Mouse (Mus musculus) embryonic facial prominence, embryonic 14.5 days (tissue): Measurements from ENCODE around the gene Olfr786. TPM values are rescaled to one million over a fixed set of nuclear protein-coding genes. Genes with fewer than 3 reads are reported as not detected.

Source experiments
- ATAC-seq: fragments of 200-750 bp; cut with Nextera tagmentation; 2 replicates; pipeline ENCODE4 v1.8.0; 2017; ENCODE audit warnings: low read depth, moderate number of reproducible peaks, moderate TSS enrichment
- DNase-seq: peaks from one replicate; pipeline ENCODE4 v3.0.0-alpha.2; 2015; ENCODE audit warnings: low spot score
- H3K27ac ChIP-seq: fragments of 300-500 bp; sonication (generic); replicated peaks from 2 replicates; pipeline ENCODE4 v1.5.1; 2014; ENCODE audit warnings: low read depth, mild to moderate bottlenecking, low read length, moderate library complexity
- H3K27me3 ChIP-seq: fragments of 300-500 bp; sonication (generic); replicated peaks from 2 replicates; pipeline ENCODE4 v1.6.1; 2014; ENCODE audit warnings: low read length; ENCODE audit not compliant: control insufficient read depth, insufficient read depth
- H3K36me3 ChIP-seq: fragments of 300-500 bp; sonication (generic); 2 replicates; pipeline ENCODE4 v1.6.1; 2014; ENCODE audit warnings: low read length, mixed read lengths; ENCODE audit not compliant: control insufficient read depth, insufficient read depth
- H3K4me1 ChIP-seq: fragments of 300-500 bp; sonication (generic); 2 replicates; pipeline ENCODE4 v1.6.1; 2014; ENCODE audit warnings: antibody characterized with exemption, low read length; ENCODE audit not compliant: control insufficient read depth, insufficient read depth
- H3K4me2 ChIP-seq: fragments of 300-500 bp; sonication (generic); 2 replicates; pipeline ENCODE4 v1.6.1; 2014; ENCODE audit warnings: low read depth, mild to moderate bottlenecking, low read length, moderate library complexity, mixed read lengths
- H3K4me3 ChIP-seq: fragments of 300-500 bp; sonication (generic); 2 replicates; pipeline ENCODE4 v1.5.1; 2014; ENCODE audit warnings: low read depth, mild to moderate bottlenecking, low read length
- H3K9ac ChIP-seq: fragments of 300-500 bp; sonication (generic); 2 replicates; pipeline ENCODE4 v1.6.1; 2014; ENCODE audit warnings: low read depth, mild to moderate bottlenecking, low read length, moderate library complexity, mixed read lengths
- H3K9me3 ChIP-seq: fragments of 300-500 bp; sonication (generic); 2 replicates; pipeline ENCODE4 v1.6.1; 2016; ENCODE audit warnings: low read length; ENCODE audit not compliant: control insufficient read depth
- WGBS: fragments of 180-500 bp; shearing (Covaris S2); extraction: QIAGEN DNeasy Blood & Tissue Kit; methylation state at CpG from one replicate; pipeline ENCODE4 v1.1.7; 2014; 5-methylcytosine and 5-hydroxymethylcytosine counted together
- polyA plus RNA-seq: library from polyadenylated mRNA; unstranded; fragments of >200 nt; fragmentation: Nextera tagmentation; extraction: Ambion mirVana; gene quantifications from 2 replicates; pipeline ENCODE4 v1.2.1, GENCODE M21; 2014

The Olfr786 gene
- not detected in 2 replicates for polyA plus RNA-seq

GRCm38 (mm10) chr10:129427006-129427405 is at the start of gene Olfr786:
Olfr786 (plus strand) TSS chr10:129427306.
- H3K4me1 ChIP-seq, result no peaks in the 10 kb centered on the region
- H3K4me3 ChIP-seq, result no peak within 1 kb of the TSS
- no peaks in the 10 kb centered on the region for H3K27me3 ChIP-seq
- no peak within 1 kb of the TSS for H3K27ac ChIP-seq
- H3K36me3 ChIP-seq, result no peaks in the 10 kb centered on the region
- no peak within 1 kb of the TSS for H3K9ac ChIP-seq
- no peak for DNase-seq
- ATAC-seq, result no peak
- H3K9me3 ChIP-seq, result no peaks in the 10 kb centered on the region
- H3K4me2 ChIP-seq, result no peak within 1 kb of the TSS

DNA sequence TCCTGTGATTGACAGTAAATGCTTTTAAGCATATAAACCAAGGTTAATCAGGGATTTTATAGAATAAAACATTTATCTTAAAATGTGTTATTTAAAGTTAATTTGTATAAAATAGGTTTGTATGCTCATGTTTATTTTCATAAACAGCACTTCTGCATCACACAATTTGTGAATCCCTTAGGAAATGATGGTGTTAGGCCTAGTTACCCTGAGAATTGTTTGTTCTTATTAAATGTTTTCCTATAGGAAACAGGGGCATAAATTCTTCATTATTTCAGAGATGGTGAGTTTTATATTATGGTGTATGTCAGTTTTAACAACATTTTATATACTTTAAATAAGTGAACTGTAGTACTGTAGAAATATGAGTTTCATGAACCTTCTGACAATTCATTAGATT is 43.3 kb upstream of the Olfr786 start, which contains the start of gene Olfr784:
TSS of gene Olfr784 (plus strand) at position 301 of the 400 bp plus-strand sequence.
- Histone ChIP-seq H3K9me3 (no peaks in the 10 kb centered on the region), H3K27ac (no peak within 1 kb of the TSS), H3K36me3 (no peaks in the 10 kb centered on the region), H3K4me1 (no peaks in the 10 kb centered on the region), H3K4me3 (no peak within 1 kb of the TSS), H3K4me2 (no peak within 1 kb of the TSS), H3K27me3 (no peaks in the 10 kb centered on the region), H3K9ac (no peak within 1 kb of the TSS)
- ATAC-seq (no peak), DNase-seq (no peak)

DNA sequence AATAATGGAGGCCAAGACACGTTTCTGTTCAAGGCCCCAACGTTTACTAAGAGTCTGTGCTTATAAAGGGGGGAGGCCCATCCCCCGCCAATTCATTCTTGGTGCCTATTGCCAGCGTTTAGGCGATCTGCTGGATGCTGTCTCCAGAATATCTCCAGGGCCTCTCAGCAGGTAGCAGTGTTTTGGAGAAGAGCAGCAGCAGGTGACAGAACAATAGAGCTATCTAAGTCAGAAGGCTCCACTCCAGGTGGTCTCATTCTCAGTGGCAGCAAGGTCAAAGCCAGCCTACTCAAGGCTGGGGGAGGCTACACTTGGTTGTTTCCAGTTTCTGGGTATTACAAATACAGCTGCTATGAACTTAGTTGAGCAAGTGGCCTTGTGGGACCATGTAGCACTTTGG is 26.2 kb upstream of the Olfr786 start:
- ATAC-seq (no peak), DNase-seq (no peak)
- H3K9me3 ChIP-seq, result 0 out of 2 replicates have a peak, but pooled peaks cover 3% of the 10 kb centered on the region
- H3K9ac ChIP-seq, result no peak overlapping the region
- H3K4me1 ChIP-seq, result no peaks in the 10 kb centered on the region
- no peaks in the 10 kb centered on the region for H3K27me3 ChIP-seq
- 42% methylated on average over 5 of the region's 5 CpGs for WGBS
- H3K4me3 ChIP-seq, result no peak overlapping the region
- H3K4me2 ChIP-seq, result no peak overlapping the region
- H3K36me3 ChIP-seq, result no peaks in the 10 kb centered on the region
- no peak overlapping the region for H3K27ac ChIP-seq

- Histone ChIP-seq H3K9ac (no peak within 1 kb of the TSS), H3K4me3 (no peak within 1 kb of the TSS), H3K9me3 (no peaks in the 10 kb centered on the region), H3K36me3 (no peaks in the 10 kb centered on the region), H3K27me3 (no peaks in the 10 kb centered on the region), H3K4me1 (no peaks in the 10 kb centered on the region), H3K27ac (no peak within 1 kb of the TSS), H3K4me2 (no peak within 1 kb of the TSS)
- no peak for ATAC-seq
- DNase-seq, result no peak
- 61% methylated on average over 2 of the region's 2 CpGs for WGBS
Observed at GRCm38 (mm10) chr10:129405126-129405525, 22.0 kb upstream of the Olfr786 start, which contains the start of gene Olfr785. Olfr785 (plus strand) TSS chr10:129405426.

- H3K4me2 ChIP-seq, result no peak within 1 kb of the TSS
- no peak within 1 kb of the TSS for H3K9ac ChIP-seq
- WGBS, result 74% methylated on average over 3 of the region's 3 CpGs
- no peak within 1 kb of the TSS for H3K4me3 ChIP-seq
- no peaks in the 10 kb centered on the region for H3K36me3 ChIP-seq
- H3K9me3 ChIP-seq, result no peaks in the 10 kb centered on the region
- ATAC-seq, result no peak
- H3K27me3 ChIP-seq, result no peaks in the 10 kb centered on the region
- no peaks in the 10 kb centered on the region for H3K4me1 ChIP-seq
- DNase-seq, result no peak
- no peak within 1 kb of the TSS for H3K27ac ChIP-seq
Observed at GRCm38 (mm10) chr10:129461562-129461961, 34.5 kb downstream of the Olfr786 start, which contains the start of gene Olfr787. Olfr787 (plus strand) TSS chr10:129461862.

DNA sequence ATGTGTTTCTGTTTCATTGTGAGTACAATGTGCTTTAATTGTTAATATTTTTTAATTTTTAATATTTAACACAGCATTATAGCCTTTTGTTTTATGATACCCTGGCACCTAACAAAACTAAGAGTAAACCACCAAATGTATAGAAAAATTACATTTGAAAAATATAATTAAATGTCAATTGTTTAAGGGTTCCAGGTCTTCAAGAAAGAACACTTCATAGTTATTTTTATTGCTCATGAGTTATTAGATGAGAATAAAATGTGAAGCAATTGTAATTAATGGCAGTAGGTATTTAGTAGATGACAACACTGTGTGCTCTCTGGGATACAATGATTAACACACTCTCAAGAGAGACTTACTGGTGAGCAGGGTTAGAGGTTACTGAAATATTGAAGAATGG is 43.6 kb downstream of the Olfr786 start, which contains the start of gene Olfr788:
TSS of gene Olfr788 (plus strand) at position 301 of the 400 bp plus-strand sequence.
- ATAC-seq (no peak), DNase-seq (no peak)
- no peaks in the 10 kb centered on the region for H3K27me3 ChIP-seq
- H3K4me3 ChIP-seq, result no peak within 1 kb of the TSS
- no peaks in the 10 kb centered on the region for H3K4me1 ChIP-seq
- H3K36me3 ChIP-seq, result no peaks in the 10 kb centered on the region
- H3K9me3 ChIP-seq, result no peaks in the 10 kb centered on the region
- H3K27ac ChIP-seq, result no peak within 1 kb of the TSS
- no peak within 1 kb of the TSS for H3K4me2 ChIP-seq
- H3K9ac ChIP-seq, result no peak within 1 kb of the TSS

DNA sequence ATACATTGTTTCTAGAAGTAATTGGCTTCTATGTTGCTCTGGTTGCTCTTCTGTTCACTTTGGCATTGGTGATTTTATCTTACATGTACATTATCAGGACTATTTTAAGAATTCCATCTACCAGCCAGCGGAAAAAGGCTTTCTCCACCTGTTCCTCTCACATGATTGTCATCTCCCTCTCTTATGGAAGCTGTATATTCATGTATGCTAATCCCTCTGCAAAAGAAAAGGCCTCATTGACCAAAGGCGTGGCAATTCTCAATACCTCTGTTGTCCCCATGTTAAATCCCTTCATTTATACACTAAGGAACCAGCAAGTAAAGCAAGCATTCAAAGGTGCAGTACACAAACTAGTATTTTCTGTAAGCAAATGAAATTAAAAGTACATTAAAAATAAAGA is 46.1 kb downstream of the Olfr786 start:
- Histone ChIP-seq H3K4me3 (no peak overlapping the region), H3K4me1 (no peaks in the 10 kb centered on the region), H3K9me3 (no peaks in the 10 kb centered on the region), H3K27me3 (no peaks in the 10 kb centered on the region), H3K4me2 (no peak overlapping the region), H3K36me3 (no peaks in the 10 kb centered on the region), H3K9ac (no peak overlapping the region), H3K27ac (no peak overlapping the region)
- 62% methylated on average over 2 of the region's 2 CpGs for WGBS
- ATAC-seq (no peak), DNase-seq (no peak)

DNA sequence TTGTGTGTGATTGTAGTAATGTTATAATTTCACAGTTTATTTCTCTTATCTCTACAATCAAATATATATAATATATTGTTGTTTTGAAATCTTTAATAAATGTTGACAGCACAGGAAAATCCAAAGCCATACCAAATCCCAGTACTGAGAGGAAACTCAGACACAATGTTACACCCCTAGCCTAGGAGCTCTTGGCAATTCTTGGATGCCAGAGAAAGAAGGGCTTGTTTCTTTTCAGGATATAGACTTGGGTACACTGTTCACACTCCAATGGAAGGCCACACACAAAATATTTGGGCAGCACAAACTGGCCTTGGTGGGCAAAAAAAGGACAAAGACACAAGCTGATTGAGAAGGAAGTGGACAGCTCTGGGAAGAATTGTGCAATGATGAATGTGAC is 46.6 kb downstream of the Olfr786 start:
- Histone ChIP-seq H3K4me3 (no peak overlapping the region), H3K36me3 (no peaks in the 10 kb centered on the region), H3K27me3 (no peaks in the 10 kb centered on the region), H3K4me2 (no peak overlapping the region), H3K27ac (no peak overlapping the region), H3K4me1 (no peaks in the 10 kb centered on the region), H3K9ac (no peak overlapping the region), H3K9me3 (no peaks in the 10 kb centered on the region)
- DNase-seq (no peak), ATAC-seq (no peak)

GRCm38 (mm10) chr10:129484452-129484851 is 57.3 kb downstream of the Olfr786 start, which contains the start of gene Olfr789:
Olfr789 (plus strand) TSS chr10:129484752.
- Histone ChIP-seq H3K9ac (no peak within 1 kb of the TSS), H3K4me2 (no peak within 1 kb of the TSS), H3K9me3 (no peaks in the 10 kb centered on the region), H3K4me3 (no peak within 1 kb of the TSS), H3K27ac (no peak within 1 kb of the TSS), H3K27me3 (no peaks in the 10 kb centered on the region), H3K36me3 (no peaks in the 10 kb centered on the region), H3K4me1 (no peaks in the 10 kb centered on the region)
- no peak for DNase-seq
- WGBS, result 63% methylated on average over 2 of the region's 2 CpGs
- ATAC-seq, result no peak
